Comparison of ENCODE assay signal across 9 mouse cellular contexts in genomic region chr1:132771377-132771776, GRCm38 (mm10). TPM values are rescaled to one million over a fixed set of nuclear protein-coding genes. Genes with fewer than 3 reads are reported as not detected.
DNase-seq lines count a peak whose midpoint lies in the region; ATAC-seq and TF ChIP-seq lines count a peak whose summit lies in the region.
"Had no signal": no experiment of that assay in that cellular context is flagged by ENCODE, and none has a peak within 500 bp of the region (broad histone marks: within the 10 kb centered on the region; RNA-seq: fewer than 3 reads in every experiment).

No protein-coding gene starts in this region.

- H3K36me3 ChIP-seq in kidney, adult 2 months (ENCODE audit: control insufficient read depth, insufficient read depth, low read length): no peaks in the 10 kb centered on the region
- H3K36me3 ChIP-seq in kidney, embryonic 15.5 days: no peaks in the 10 kb centered on the region
- H3K36me3 ChIP-seq: midbrain, embryonic 12.5 days had no signal

- WGBS in kidney, adult 2 months: 19% methylated on average over 5 of the region's 5 CpGs
- WGBS in kidney, embryonic 15.5 days: 27% methylated on average over 5 of the region's 5 CpGs

- DNase-seq in kidney, adult 2 months: peak; percentile 64
- DNase-seq in ES-CJ7 (ENCODE audit: low read depth, low spot score): peak; percentile 84
- peak; percentile 33 to 76 for DNase-seq in kidney, adult 8-10 months
- peak; percentile 43 for DNase-seq in retina, postnatal 1 day
- DNase-seq in gastrocnemius, postnatal 4 days (ENCODE audit: low spot score in 2 of 2): no peak
- DNase-seq in left cerebral cortex, postnatal 14 days (ENCODE audit: low spot score in 2 of 2): no peak

- intact Hi-C loops in left cerebral cortex, postnatal 14 days (cut with DNase I): no loop called here

- H3K9me3 ChIP-seq in kidney, embryonic 15.5 days (replicated peaks): no peaks in the 10 kb centered on the region
- H3K9me3 ChIP-seq: midbrain, embryonic 12.5 days had no signal

- no peak for TF ChIP-seq POLR2A in kidney, adult 2 months (IDR thresholded peaks at IDR 0.05; ENCODE audit: low read depth, low read length)

- H3K27me3 ChIP-seq in kidney, adult 2 months (replicated peaks; ENCODE audit: control insufficient read depth, insufficient read depth, low read length): no peaks in the 10 kb centered on the region
- H3K27me3 ChIP-seq in kidney, embryonic 15.5 days: peaks cover 27% of the 10 kb centered on the region
- H3K27me3 ChIP-seq: midbrain, embryonic 12.5 days had no signal

- H3K4me3 ChIP-seq in kidney, adult 2 months (ENCODE audit: insufficient read depth, low read depth, low read length): no peak overlapping the region
- H3K4me3 ChIP-seq in kidney, embryonic 15.5 days (replicated peaks): no peak overlapping the region
- H3K4me3 ChIP-seq in brown adipose tissue, adult 24 weeks (ENCODE audit: insufficient read depth, low read depth, low read length): no peak overlapping the region
- H3K4me3 ChIP-seq: midbrain, embryonic 12.5 days had no signal

- H3K4me2 ChIP-seq in kidney, embryonic 15.5 days: no peak overlapping the region
- H3K4me2 ChIP-seq: midbrain, embryonic 12.5 days had no signal

- peak; percentile 69 for TF ChIP-seq CTCF in kidney, adult 2 months (conservative IDR thresholded peaks at IDR 0.05; ENCODE audit: insufficient read depth, insufficient read length, low read depth, low read length)

- no peak for ATAC-seq in kidney, embryonic 15.5 days (replicated peaks; ENCODE audit: low FRiP score)

- no peak overlapping the region for H3K9ac ChIP-seq in kidney, embryonic 15.5 days
- H3K9ac ChIP-seq: midbrain, embryonic 12.5 days had no signal

- H3K4me1 ChIP-seq in kidney, adult 2 months (ENCODE audit: control insufficient read depth, insufficient read depth, low read length): no peaks in the 10 kb centered on the region
- no peaks in the 10 kb centered on the region for H3K4me1 ChIP-seq in kidney, embryonic 15.5 days
- no peaks in the 10 kb centered on the region for H3K4me1 ChIP-seq in brown adipose tissue, adult 24 weeks (ENCODE audit: control insufficient read depth, insufficient read depth, insufficient read length, low read length)

- H3K27ac ChIP-seq in kidney, adult 2 months (ENCODE audit: insufficient read depth, low read depth, low read length): no peak overlapping the region
- no peak overlapping the region for H3K27ac ChIP-seq in kidney, embryonic 15.5 days
- peak overlapping the region; percentile 33; the same call in 1 of the 2 replicates for H3K27ac ChIP-seq in brown adipose tissue, adult 24 weeks (replicated peaks; ENCODE audit: low read depth, low read length)
- H3K27ac ChIP-seq: midbrain, embryonic 12.5 days had no signal

RNA-seq across cellular contexts. Expression of gene Nfasc, which starts 29.8 kb away (rescaled TPM):
- 0.08 and 0.20 TPM in 2 replicates for polyA plus RNA-seq in kidney, adult 2 months (2012; rRNA removed)
- 0.55 and 1.4 TPM in 2 replicates for polyA plus RNA-seq in kidney, embryonic 15.5 days (2015; fragmentation: Nextera tagmentation; extraction: Ambion mirVana)
- not detected in 2 replicates for polyA plus RNA-seq in brown adipose tissue, adult 24 weeks (2012; ENCODE audit: insufficient read depth, insufficient read length, missing spikeins)
- total RNA-seq in gastrocnemius, postnatal 4 days (2021): 1 to 10 TPM; 1.6 to 2.0 TPM
- 100 to 1,000 TPM; 179 to 195 TPM for total RNA-seq in left cerebral cortex, postnatal 14 days (2021)

Comparison
In these comparisons a context has a peak if more than half of its experiments do, and no peak if none do; other contexts are left out.
1. DNase-seq: peak in kidney, adult 2 months (single experiment), ES-CJ7 (single experiment), kidney, adult 8-10 months (2 of 2) and retina, postnatal 1 day (single experiment); none in gastrocnemius, postnatal 4 days (0 of 2) and left cerebral cortex, postnatal 14 days (0 of 2).